Mouse (Mus musculus): ENCODE results near the gene Foxn3.

Gene Foxn3

DNA sequence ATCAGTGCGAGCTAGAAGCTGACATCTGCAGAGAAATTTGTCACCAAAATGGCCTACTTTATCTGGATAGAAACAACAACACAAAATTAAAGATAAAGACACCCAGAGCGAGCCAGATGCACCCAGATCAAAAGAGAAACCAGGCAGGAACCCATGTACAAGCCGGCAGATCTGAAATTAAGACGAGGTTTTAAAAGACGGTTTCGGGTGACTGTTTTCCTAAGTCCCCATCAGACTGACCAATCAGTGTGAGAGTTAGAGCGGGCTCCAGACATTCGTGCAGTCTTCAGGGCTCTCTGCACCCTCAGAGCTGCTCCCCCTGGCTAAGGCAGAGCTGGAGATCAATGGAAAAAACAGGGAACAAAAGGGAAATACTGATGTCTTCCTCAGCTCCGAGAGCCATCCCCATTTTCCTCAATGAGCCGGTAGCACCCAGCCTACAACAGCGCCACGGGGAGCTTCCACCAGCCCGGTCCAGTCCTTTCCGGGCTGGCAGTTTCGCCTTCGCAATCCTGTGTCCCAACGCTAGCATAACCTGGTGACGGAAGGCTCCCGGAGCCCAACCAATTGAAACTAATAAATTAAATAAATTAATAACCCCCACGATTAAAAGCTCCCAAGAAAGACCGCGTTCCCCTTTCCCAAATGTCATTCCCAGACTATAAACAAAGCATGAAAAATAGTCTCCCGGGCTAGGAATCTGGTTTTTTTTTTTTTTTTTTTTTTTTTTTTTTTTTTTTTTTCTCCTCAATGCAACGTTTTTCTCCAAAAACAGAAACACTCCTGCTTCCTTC, 1.1 kb downstream of the Foxn3 start:
- DNase-seq, result peak in 1 of 2 experiments; percentile 37

- no peak for DNase-seq
Measured at GRCm38 (mm10) chr12:99561333-99561766, 2.0 kb downstream of the Foxn3 start.

- DNase-seq, result peak in 1 of 2 experiments; percentile 31
Measured at GRCm38 (mm10) chr12:99560701-99561332, 2.6 kb downstream of the Foxn3 start.

DNA sequence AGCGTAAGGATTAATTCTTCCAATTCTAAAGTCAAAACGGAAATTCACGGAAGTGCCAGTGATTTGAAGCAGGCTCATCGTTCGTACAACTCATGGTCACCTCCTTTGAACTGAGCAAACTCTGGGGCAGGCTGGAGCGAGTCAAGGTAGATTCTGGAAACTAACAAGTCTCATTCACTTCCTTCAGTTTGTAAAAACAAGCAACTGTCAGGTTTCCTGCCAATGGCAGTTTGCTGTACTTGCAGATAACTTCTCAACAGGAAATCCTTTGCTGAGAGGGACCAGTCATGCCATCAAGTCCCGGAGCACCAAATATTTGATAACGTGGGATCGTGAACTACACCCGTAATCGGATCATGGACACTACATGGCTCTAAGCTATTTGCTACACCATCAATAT, 3.9 kb downstream of the Foxn3 start:
- no peak for DNase-seq

- no peak for DNase-seq
Measured at GRCm38 (mm10) chr12:99558476-99558875, 4.9 kb downstream of the Foxn3 start.

DNA sequence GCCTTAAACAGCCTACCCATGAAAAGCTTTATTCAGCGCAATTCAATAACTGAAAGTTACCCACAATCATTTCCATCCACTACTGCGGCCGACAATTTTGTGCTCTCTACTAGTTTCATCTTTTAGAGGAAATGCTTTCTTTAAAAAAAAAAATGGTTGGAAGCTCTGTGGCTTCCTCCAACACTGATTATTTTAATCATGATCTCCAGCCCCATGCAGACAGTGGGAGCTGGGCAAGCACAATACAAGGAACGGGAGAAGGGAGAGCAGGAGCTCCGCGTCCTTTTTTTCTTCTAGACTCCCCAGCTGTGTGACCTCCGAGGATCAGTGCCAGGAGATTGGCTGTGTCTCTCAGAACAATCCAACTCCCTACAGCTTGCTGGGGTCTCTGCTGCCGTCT, 5.9 kb downstream of the Foxn3 start:
- no peak for DNase-seq

DNA sequence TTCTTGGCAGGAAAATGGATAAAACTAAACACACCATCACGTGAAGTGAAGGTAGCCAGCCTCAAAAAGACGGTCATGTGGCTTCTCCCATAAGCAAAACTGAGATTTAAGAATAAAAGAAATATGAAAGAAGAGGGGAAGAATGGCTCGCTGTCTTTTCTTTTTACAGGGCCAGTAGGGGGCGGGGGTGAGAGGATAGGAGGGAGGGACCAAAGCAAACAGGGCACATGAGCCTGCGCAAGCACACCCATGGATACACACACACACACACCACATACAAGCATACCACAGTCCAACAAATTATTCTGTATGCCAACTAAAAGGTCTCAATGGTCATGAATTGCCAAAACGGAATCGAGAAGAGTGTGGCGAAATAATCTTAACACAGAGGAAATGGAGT, 12.8 kb downstream of the Foxn3 start:
- peak in 1 of 2 experiments; percentile 56 for DNase-seq

- no peak for DNase-seq
Measured at GRCm38 (mm10) chr12:99549811-99550210, 13.6 kb downstream of the Foxn3 start.

DNA sequence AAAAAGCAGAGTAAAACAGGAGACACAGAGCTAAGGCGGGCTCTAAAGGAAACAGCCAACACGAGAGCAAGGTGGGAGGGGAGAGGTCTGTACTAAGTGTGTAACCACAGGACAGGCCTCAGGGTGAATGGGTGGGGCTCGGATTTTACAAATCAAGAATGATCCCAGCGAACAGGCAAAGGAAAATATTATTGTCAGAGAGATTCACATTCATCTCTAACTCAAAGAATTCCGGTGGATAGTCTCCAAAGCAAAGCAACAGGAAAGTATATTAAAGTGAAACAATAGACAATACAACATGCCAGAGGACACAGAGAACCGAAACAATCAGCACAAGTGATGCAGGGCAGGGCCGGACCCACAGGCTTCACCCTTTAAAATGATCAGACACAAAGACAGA, 15.0 kb downstream of the Foxn3 start:
- no peak for DNase-seq

DNA sequence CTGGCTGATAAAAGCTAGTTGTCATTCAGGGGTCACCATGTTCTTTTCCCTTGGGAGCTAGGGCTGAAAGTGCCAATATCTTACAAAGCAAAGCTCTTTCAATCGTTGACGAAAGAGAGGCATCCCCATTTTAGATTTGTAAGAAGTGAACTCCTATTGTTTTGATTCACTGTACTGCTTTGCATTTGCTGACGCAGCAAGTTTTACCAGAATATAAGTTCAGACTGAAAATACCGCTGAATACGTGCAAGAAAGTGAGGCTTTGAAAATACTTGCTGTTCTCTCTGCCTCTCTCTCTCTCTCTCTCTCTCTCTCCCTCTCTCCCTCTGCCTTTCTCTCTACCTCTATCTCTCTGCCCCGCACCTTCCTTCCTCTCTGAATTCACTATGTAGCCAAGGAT, 16.1 kb downstream of the Foxn3 start:
- DNase-seq, result no peak

GRCm38 (mm10) chr12:99545270-99545770, 18.1 kb downstream of the Foxn3 start:
- DNase-seq, result no peak

DNA sequence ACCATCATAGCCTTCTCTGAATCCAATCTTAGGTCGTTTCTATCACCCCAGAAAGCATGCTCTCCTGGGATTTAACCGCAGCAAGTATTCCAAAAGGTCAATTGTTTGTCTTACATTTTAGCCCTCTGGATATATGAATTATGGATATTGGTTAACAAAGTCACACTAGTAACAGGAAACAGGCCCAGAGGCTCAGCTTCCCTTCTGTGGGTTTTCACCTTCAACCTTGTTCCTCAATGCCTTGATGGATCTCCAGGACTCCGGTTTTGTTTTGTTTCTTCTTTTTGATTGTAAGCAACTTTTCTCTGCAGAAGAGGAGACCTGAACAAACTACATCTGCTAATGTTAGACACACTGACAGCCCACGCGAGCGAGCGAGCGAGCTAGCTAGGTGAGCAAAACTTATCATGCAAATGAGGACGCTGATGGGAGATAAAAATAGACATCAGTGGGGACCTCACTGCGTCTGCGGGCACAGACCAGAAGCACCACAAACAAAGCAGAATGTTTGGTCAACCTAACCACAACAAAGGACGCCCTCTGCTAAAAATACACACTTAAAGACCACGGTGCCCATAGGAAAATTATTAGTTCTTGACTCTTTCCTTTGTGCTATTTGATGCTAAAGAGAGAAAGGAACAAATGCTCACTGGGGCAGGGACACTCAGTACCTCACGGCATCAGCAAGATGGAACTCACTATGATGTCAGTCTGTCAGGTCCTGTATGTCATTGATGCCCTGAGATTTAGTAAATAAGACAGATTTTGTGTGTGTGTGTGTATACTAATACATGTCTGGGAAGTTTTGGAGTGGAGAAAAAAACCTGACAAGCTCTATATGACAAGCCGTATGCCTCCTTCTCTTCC, 18.9 kb downstream of the Foxn3 start:
- DNase-seq, result no peak

DNA sequence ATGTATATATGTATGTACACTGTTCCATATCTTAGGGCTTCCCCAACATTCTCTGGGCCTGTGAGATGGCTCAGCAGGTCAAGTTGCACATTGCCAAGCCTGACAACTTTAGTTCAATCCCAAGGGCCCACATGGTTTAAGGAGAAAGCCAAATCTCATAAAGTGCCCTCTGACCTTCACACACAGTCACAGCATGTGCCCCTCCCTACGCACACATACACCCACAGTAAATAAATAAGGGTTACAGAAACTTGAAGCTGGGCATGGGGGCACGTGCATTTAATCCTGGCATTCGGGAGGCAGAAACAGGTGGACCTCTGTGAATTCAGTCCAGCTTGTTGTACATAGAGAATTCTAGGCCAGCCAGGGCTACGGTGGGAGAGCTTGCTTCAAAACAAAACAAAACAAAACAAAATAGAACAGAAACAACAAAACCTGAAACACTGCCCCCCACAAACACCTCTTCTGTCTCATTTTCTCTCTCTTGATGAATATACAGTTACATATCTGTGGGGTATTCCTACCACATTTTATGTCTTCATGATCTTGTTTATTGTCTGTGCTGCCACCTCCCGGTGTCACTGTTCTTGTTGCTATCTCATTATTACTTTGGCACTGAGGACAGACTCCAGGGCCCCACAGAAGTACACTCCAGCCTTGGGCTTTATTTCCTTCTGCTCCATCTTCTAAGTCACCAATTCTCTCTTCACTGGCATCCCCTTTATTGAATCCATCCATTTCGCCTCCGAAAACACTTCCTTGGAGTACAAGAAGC, 19.8 kb downstream of the Foxn3 start:
- DNase-seq, result no peak

DNA sequence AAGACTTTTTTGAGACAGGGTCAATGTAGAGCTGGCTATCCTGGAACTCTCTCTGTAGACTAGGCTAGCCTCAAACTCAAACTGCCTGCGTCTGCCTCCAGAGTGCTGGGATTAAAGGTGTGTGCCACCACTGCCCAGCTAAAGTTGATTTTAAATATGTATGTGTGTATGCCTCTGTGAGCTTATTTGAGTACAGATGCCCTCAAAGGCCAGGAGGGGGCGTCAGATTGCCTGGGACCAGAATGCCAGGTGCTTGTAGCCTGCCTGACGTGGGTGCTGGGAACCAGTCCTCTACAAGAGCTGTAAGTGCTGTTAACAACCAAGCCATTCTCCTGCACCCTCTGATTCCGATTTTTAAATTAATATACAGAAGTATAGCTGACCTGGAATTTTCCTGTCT, 23.2 kb downstream of the Foxn3 start:
- DNase-seq, result no peak

DNA sequence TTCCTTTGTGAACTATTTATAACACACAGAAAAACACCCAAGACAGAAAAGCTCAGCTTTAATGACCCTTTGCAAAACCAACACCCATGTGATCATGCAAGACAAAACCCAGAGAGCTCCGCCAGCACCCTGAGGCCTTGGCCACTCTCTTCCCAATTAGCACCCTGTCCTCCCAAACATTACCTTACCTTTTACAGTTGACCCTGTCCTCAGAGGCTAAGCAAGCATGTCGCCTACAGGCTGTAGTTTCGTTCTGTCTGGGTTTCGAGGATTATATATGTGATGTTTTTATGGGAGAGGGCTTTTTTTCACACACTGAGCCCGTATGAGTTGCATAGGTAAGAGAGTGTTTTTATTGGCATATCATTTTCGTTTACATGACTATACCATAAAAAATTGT, 26.1 kb downstream of the Foxn3 start:
- DNase-seq, result no peak

DNA sequence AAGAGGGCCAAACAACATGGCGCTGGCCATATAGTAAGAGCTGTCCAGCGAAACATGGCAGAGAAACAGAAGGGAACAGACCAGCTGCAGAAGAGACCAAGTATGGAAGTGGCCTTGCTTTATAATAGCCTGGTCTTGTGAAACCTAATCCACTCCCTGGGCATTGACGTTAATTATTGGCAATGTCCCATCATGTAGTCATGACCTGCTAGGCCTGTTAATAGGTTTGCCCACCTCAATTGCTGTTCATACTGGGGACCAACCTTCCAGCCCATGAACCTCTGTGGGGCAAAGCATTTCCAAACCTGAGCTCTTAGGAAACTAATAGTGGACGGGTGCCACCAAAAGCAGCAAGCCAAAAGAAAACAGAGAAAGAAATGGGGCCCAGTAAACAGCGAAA, 27.0 kb downstream of the Foxn3 start:
- DNase-seq, result no peak

- DNase-seq, result no peak
Measured at GRCm38 (mm10) chr12:99532342-99532741, 31.0 kb downstream of the Foxn3 start.

DNA sequence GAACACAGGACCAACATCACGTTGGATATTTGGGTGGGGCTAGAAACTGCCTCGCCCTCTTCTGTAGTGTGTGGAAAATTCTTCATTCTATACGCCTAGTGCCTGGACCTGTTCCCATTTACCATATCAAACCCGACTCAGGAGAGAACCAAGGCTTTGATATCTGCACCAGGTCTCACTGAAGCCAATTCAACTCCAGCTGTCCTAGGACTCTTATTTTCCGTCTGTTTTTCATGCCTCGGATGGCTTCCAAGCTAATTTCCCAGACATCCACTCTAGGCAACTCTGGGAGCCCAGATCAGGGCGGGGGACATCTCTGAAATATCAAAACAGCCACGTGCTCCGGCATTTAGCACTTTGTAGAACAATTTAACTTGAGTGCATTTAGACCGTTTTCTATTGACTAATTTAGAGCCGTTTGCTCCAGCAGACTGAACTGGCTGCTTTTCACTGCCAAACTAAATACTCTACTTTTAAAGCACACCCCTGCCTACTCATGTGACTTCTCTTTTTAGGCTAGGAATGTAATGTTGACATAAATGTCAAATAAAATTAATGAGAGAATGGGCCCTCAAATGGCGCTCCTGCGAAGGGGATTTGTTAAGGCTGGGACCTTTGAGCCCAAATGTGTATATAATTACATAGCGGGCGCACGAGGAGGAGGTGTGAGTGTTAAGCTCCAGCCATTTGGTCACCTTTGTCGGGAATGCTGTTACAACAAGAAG, 33.5 kb downstream of the Foxn3 start:
- DNase-seq, result no peak

GRCm38 (mm10) chr12:99528958-99529357, 34.4 kb downstream of the Foxn3 start:
- no peak for DNase-seq

DNA sequence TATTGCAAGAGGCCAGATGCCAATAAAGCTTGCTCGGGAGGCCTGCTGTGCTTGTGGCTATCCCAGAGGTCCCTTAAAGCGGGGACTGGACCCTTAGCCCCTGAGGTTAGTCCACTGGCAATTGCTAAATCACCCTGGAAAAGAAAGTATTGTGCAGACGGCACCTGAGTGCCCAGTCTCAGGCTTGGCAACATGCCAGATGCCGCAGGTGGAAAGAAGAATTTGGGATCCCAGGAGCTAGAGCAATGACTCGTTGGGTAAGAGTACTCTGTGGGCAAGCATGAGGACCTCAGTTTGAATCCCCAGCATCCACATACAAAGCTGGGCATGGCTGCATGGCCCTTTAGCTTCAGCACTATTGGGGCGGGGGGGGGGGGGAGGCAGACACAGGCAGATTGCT, 35.9 kb downstream of the Foxn3 start:
- no peak for DNase-seq

DNA sequence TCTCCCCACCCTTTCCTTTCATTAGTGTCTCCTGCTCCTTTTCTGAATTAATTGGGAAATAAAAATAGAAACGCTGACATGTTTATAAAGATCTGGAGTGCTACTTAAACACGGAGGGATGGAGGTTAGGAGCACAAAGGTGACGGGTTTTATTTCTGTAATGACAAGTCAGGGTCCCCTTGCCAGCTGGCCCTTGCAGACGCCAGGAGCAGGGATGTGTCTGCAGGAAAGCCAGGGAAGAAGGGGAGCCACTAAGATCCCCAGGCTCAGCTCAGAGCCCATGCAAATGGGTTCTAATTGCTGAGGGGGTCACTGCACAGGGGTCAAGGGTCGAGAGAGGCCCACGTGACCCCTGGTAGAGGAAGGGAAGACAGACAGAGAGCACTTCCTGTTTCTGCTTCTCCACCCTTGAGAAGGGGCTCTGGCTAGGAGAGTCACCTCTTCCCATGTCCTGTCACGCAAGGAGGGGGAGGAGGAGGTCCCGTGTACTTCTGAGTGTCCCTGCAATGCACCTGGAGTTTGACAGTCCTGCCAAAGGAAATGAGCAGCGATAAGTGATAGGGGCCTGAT, 36.7 kb downstream of the Foxn3 start:
- no peak for DNase-seq

Measured in spleen, adult 18-20 months (tissue).